Mouse (Mus musculus) midbrain, embryonic 16.5 days (tissue): ENCODE results near the gene Nr1d1. TPM values are rescaled to one million over a fixed set of nuclear protein-coding genes. Genes with fewer than 3 reads are reported as not detected.
A peak's percentile ranks its signal among the peaks of the same experiment; 100 is the strongest.

Source experiments
- ATAC-seq: fragments of 200-750 bp; cut with Nextera tagmentation; 2 replicates; pipeline ENCODE4 v1.8.0; 2017; ENCODE audit warnings: moderate TSS enrichment
- H3K27ac ChIP-seq: fragments of 300-500 bp; sonication (generic); 2 replicates; pipeline ENCODE4 v1.5.1; 2014; ENCODE audit warnings: mild to moderate bottlenecking, low read length, mixed read lengths
- H3K27me3 ChIP-seq: fragments of 300-500 bp; sonication (generic); 2 replicates; pipeline ENCODE4 v1.6.1; 2014; ENCODE audit warnings: low read depth, low read length, mixed read lengths; ENCODE audit not compliant: control insufficient read depth, insufficient read depth
- H3K36me3 ChIP-seq: fragments of 300-500 bp; sonication (generic); 2 replicates; pipeline ENCODE4 v1.6.1; 2014; ENCODE audit warnings: mild to moderate bottlenecking, low read length, moderate library complexity, mixed read lengths; ENCODE audit not compliant: control insufficient read depth, insufficient read depth
- H3K4me1 ChIP-seq: fragments of 300-500 bp; sonication (generic); 2 replicates; pipeline ENCODE4 v1.6.1; 2014; ENCODE audit warnings: mild to moderate bottlenecking, low read length, mixed read lengths; ENCODE audit not compliant: control insufficient read depth, insufficient read depth
- H3K4me2 ChIP-seq: fragments of 300-500 bp; sonication (generic); 2 replicates; pipeline ENCODE4 v1.6.1; 2014; ENCODE audit warnings: mild to moderate bottlenecking, low read length, mixed read lengths
- H3K4me3 ChIP-seq: fragments of 300-500 bp; sonication (generic); 2 replicates; pipeline ENCODE4 v1.5.1; 2014; ENCODE audit warnings: low read depth, mild to moderate bottlenecking, low read length, moderate library complexity, mixed read lengths
- H3K9ac ChIP-seq: fragments of 300-500 bp; sonication (generic); 2 replicates; pipeline ENCODE4 v1.6.1; 2014; ENCODE audit warnings: low read depth, low read length, mixed read lengths
- H3K9me3 ChIP-seq: fragments of 300-500 bp; sonication (generic); replicated peaks from 2 replicates; pipeline ENCODE4 v1.6.1; 2014; ENCODE audit warnings: mild to moderate bottlenecking, low read length, mixed read lengths; ENCODE audit not compliant: control insufficient read depth, poor library complexity, severe bottlenecking
- WGBS: fragments of 180-500 bp; shearing (Covaris S2); extraction: QIAGEN DNeasy Blood & Tissue Kit; methylation state at CpG from one replicate; pipeline ENCODE4 v1.1.7; 2014; 5-methylcytosine and 5-hydroxymethylcytosine counted together
- polyA plus RNA-seq: library from polyadenylated mRNA; unstranded; fragments of >200 nt; fragmentation: Nextera tagmentation; extraction: Ambion mirVana; gene quantifications from 2 replicates; pipeline ENCODE4 v1.2.1, GENCODE M21; 2015

The Nr1d1 gene
- polyA plus RNA-seq, 1 experiment from 2014 or later = 5.2 TPM

- no peaks in the 10 kb centered on the region for H3K27me3 ChIP-seq
- WGBS = 8% methylated on average over 5 of the region's 5 CpGs
- H3K27ac ChIP-seq = peak overlapping the region; percentile 96
- ATAC-seq = no peak
- H3K9ac ChIP-seq = peak overlapping the region; percentile 100
- H3K36me3 ChIP-seq = peaks cover 10% of the 10 kb centered on the region
- H3K4me2 ChIP-seq = peak overlapping the region; percentile 94
- H3K4me3 ChIP-seq = peak overlapping the region; percentile 98
- H3K4me1 ChIP-seq = peaks cover 32% of the 10 kb centered on the region
- H3K9me3 ChIP-seq = no peaks in the 10 kb centered on the region
Measured at GRCm38 (mm10) chr11:98797306-98797705, 22.2 kb upstream of the Nr1d1 start.

DNA sequence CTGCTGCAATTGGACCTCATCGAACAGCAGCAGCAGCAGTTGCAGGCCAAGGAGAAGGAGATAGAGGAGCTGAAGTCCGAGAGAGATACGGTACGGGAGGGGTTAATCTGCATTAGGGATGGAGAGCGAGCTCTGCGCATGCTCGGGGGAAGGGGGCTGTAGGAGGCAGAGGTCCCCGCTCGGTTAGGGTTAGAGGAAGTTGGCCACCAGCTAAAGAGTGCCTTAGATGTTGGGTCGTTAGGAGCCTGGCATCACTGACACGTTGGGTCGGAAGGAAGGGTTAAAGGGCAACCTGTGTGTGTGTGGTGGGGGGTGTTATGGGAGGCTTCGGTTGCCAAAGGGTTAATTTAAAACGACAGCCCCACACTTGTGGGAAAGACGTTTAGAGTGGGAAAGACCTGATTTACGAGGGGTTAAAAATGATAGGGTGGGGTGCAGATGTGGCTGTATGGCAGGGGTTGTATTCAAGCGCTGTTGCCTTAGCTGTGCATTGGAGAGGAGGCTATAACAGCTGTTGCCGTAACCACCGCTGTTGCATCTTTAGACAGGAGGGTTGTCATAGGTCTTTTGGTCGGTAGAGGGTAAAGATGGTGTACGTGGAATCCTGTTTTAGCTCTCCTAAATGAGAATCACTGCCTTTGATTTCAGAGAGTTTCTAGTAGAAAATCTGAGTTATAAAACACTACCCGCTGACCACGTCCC is 21.5 kb upstream of the Nr1d1 start:
- peak overlapping the region; percentile 94 for H3K4me2 ChIP-seq
- no peaks in the 10 kb centered on the region for H3K9me3 ChIP-seq
- H3K9ac ChIP-seq = peak overlapping the region; percentile 100
- peak overlapping the region; percentile 96 for H3K27ac ChIP-seq
- H3K27me3 ChIP-seq = no peaks in the 10 kb centered on the region
- WGBS = 2% methylated on average over 23 of the region's 23 CpGs
- peak; percentile 66 for ATAC-seq
- peaks cover 6% of the 10 kb centered on the region for H3K36me3 ChIP-seq
- peaks cover 32% of the 10 kb centered on the region for H3K4me1 ChIP-seq
- peak overlapping the region; percentile 98 for H3K4me3 ChIP-seq

GRCm38 (mm10) chr11:98795714-98796514 is 20.8 kb upstream of the Nr1d1 start:
- peaks cover 6% of the 10 kb centered on the region for H3K36me3 ChIP-seq
- peak overlapping the region; percentile 96 for H3K27ac ChIP-seq
- H3K9ac ChIP-seq = peak overlapping the region; percentile 100
- H3K4me2 ChIP-seq = peak overlapping the region; percentile 94
- H3K9me3 ChIP-seq = no peaks in the 10 kb centered on the region
- H3K4me3 ChIP-seq = peak overlapping the region; percentile 98
- H3K27me3 ChIP-seq = no peaks in the 10 kb centered on the region
- peak; percentile 47 for ATAC-seq
- peaks cover 32% of the 10 kb centered on the region for H3K4me1 ChIP-seq
- WGBS = under 1% methylated on average over 70 of the region's 74 CpGs

DNA sequence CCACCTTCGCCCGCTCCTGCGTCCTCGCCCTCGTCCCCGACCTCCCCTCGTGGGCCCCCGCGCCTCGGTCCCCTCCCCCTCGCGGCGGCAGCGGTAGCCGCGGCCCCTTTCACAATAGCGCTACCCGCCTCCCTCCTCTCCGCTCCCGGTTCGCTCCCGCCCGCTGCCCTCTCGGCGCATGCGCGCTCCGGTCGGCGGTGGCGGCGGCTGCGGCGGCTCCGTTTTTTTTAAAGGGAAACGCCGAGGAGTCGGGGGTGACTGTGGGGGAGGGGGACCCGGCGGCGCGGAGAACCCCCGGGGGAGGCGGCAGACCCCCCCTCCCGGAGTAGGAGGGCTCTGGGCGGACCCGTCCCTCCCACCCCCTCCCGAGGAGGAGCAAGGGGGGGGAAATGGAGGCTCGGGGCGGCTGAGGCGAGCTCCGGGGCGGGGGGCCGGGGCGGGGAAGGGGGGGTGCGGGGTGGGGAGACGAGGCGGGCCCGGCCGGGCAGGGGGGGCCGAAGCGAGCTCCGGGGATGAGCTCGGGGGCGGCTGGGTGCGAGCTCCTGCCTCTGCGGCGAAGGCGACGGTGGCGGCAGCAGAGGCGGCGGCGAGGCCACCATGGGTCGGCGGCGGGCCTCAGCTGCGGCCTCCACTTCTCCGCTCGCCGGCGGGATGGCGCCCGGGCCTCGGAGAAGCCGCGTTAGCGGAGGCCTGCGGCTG is 20.0 kb upstream of the Nr1d1 start, which contains the start of gene Msl1:
Gene Msl1, plus strand, starts transcription at position 502 of the 699 bp plus-strand sequence.
- H3K4me1 ChIP-seq = peaks cover 32% of the 10 kb centered on the region
- peak within 1 kb of the TSS; percentile 100 for H3K9ac ChIP-seq
- H3K4me2 ChIP-seq = peak within 1 kb of the TSS; percentile 94
- peak within 1 kb of the TSS; percentile 96 for H3K27ac ChIP-seq
- no peaks in the 10 kb centered on the region for H3K27me3 ChIP-seq
- H3K9me3 ChIP-seq = no peaks in the 10 kb centered on the region
- WGBS = under 1% methylated on average over 52 of the region's 89 CpGs
- H3K4me3 ChIP-seq = peak within 1 kb of the TSS; percentile 98
- peak; percentile 57 for ATAC-seq
- H3K36me3 ChIP-seq = peaks cover 2% of the 10 kb centered on the region

GRCm38 (mm10) chr11:98794469-98795014 is 19.4 kb upstream of the Nr1d1 start:
- H3K27me3 ChIP-seq = no peaks in the 10 kb centered on the region
- peak overlapping the region; percentile 100 for H3K9ac ChIP-seq
- ATAC-seq = peak; percentile 47
- H3K4me3 ChIP-seq = peak overlapping the region; percentile 98
- H3K4me1 ChIP-seq = peaks cover 32% of the 10 kb centered on the region
- WGBS = under 1% methylated on average over 27 of the region's 30 CpGs
- H3K9me3 ChIP-seq = no peaks in the 10 kb centered on the region
- no peaks in the 10 kb centered on the region for H3K36me3 ChIP-seq
- peak overlapping the region; percentile 49 for H3K4me2 ChIP-seq
- peak overlapping the region; percentile 96 for H3K27ac ChIP-seq

- Histone ChIP-seq H3K27ac (no peak overlapping the region), H3K4me3 (no peak overlapping the region), H3K9ac (no peak overlapping the region), H3K9me3 (no peaks in the 10 kb centered on the region), H3K4me1 (peaks cover 15% of the 10 kb centered on the region), H3K36me3 (no peaks in the 10 kb centered on the region), H3K4me2 (no peak overlapping the region), H3K27me3 (no peaks in the 10 kb centered on the region)
- no peak for ATAC-seq
- WGBS = 6% methylated on average over 4 of the region's 4 CpGs
Measured at GRCm38 (mm10) chr11:98792081-98792480, 16.9 kb upstream of the Nr1d1 start.

DNA sequence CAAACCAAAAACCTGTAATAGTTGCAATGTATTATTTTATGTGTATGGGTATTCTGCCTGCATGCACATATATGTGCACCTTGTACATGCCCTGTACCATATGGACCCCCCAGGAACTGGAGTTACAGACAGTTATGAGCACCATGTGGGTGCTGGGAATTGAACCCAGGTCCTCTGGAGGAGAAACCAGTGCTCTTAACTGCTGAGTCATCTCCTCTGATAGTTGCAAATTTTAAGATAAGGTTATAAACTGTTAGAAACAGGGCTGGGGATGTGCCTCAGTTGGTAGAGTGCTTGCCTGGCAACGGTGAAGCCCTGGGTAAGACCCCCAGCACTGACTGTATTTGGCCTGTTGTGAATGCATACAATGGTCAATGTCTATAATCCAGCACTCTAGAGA is 16.3 kb upstream of the Nr1d1 start:
- ATAC-seq = no peak
- Histone ChIP-seq H3K36me3 (no peaks in the 10 kb centered on the region), H3K27me3 (no peaks in the 10 kb centered on the region), H3K4me1 (peaks cover 18% of the 10 kb centered on the region), H3K4me2 (no peak overlapping the region), H3K27ac (no peak overlapping the region), H3K4me3 (no peak overlapping the region), H3K9ac (no peak overlapping the region), H3K9me3 (no peaks in the 10 kb centered on the region)
- 69% methylated on average over 1 of the region's 1 CpGs for WGBS

GRCm38 (mm10) chr11:98790631-98791205 is 15.6 kb upstream of the Nr1d1 start:
- no peaks in the 10 kb centered on the region for H3K9me3 ChIP-seq
- no peak overlapping the region for H3K27ac ChIP-seq
- no peak overlapping the region for H3K9ac ChIP-seq
- H3K36me3 ChIP-seq = no peaks in the 10 kb centered on the region
- peaks cover 21% of the 10 kb centered on the region for H3K4me1 ChIP-seq
- 88% methylated on average over 5 of the region's 5 CpGs for WGBS
- no peak overlapping the region for H3K4me3 ChIP-seq
- H3K4me2 ChIP-seq = no peak overlapping the region
- no peak for ATAC-seq
- no peaks in the 10 kb centered on the region for H3K27me3 ChIP-seq
